18 mouse cellular contexts compared by ENCODE assay signal in the genomic region with DNA sequence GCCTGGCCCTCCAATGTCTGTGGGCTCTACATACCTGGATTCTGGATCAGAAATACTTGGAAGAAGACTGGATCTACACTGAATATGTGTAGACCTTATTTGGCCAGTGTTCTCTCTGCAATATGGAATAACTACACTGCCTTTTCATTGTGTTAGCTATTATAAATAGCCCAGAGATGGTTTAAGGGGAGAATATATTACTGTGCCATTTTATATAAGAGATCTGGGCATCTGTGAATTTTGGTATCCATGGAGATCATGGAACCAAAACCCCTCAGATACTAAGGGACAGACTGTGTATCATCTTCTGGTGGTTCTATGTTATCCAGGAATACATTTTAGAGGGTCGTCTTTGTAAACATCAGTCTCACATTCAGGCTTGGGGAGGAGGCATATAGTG.
"Had no signal": no experiment of that assay in that cellular context is flagged by ENCODE, and none has a peak within 500 bp of the region (broad histone marks: within the 10 kb centered on the region; RNA-seq: fewer than 3 reads in every experiment).

No protein-coding gene starts in this region.

- H3K4me2 ChIP-seq: lung, embryonic 14.5 days; midbrain, embryonic 12.5 days; neural tube, embryonic 13.5 days; neural tube, embryonic 15.5 days had no signal

- H3K36me3 ChIP-seq: midbrain, embryonic 10.5 days; midbrain, embryonic 12.5 days; neural tube, embryonic 13.5 days; neural tube, embryonic 15.5 days had no signal

- H3K4me1 ChIP-seq: neural tube, embryonic 15.5 days had no signal

- H3K4me3 ChIP-seq: midbrain, embryonic 10.5 days; midbrain, embryonic 12.5 days; myocyte; neural tube, embryonic 13.5 days; neural tube, embryonic 15.5 days had no signal

- DNase-seq: lung, embryonic 14.5 days; lung, postnatal 10 days; lung, postnatal 4 days; midbrain, embryonic 14.5 days; retina, postnatal 1 day; right cerebral cortex, adult 18-20 months; right cerebral cortex, postnatal 25 days; right cerebral cortex, postnatal 4 days; spleen, adult 18-20 months; thymus, adult 18-20 months; thymus, postnatal 14 days; thymus, postnatal 36 days had no signal

- ATAC-seq: midbrain, embryonic 16.5 days had no signal

- H3K9ac ChIP-seq: lung, embryonic 14.5 days; midbrain, embryonic 12.5 days; neural tube, embryonic 13.5 days; neural tube, embryonic 15.5 days had no signal

- H3K27me3 ChIP-seq: midbrain, embryonic 12.5 days; neural tube, embryonic 13.5 days; neural tube, embryonic 15.5 days had no signal

- H3K9me3 ChIP-seq: midbrain, embryonic 10.5 days; midbrain, embryonic 12.5 days; neural tube, embryonic 13.5 days; neural tube, embryonic 15.5 days had no signal

- H3K27ac ChIP-seq: midbrain, embryonic 10.5 days; midbrain, embryonic 12.5 days; neural tube, embryonic 13.5 days; neural tube, embryonic 15.5 days had no signal
